Mouse (Mus musculus): ENCODE results near the gene Rcc1l.

Gene Rcc1l

DNA sequence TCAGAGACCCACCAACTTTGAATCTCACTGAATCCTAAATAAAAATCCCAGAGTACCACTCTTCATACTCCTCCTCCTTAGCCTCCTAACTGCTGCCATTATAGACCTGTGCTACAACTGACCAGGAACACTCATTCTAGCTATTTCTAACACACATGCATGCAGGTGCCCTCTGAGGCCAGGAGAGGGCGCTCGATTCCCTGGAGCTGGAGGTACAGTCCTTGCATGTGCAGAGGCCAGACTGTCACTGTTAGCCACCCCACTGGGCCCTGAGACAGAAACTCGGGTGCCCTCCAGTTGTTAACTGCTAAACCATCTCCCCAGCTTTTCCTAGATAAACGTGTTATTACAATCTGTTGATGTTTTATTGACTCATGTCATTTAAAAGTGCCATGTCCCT, 3.4 kb downstream of the Rcc1l start:
- peak; percentile 43 for DNase-seq (ENCODE audit: extremely low spot score, low spot score)

DNA sequence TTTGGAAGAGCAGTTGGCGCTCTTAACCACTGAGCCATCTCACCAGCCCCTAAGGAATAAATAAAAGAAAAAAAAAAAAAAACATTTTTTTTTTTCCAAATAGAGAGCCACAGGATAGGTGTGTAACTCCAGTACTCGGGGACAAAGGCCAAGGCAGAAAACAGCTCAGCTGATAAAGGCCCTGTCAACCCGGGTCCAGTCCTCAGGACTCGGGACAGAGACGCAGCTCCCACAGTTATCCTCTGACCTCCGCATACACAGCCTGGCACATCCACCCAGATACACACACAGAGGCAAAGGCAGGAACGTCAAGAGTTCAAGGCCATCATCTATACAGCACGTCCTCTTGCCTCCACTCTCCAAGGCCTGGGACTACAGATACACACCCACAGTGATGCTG, 6.4 kb downstream of the Rcc1l start:
- DNase-seq (ENCODE audit: extremely low spot score, low spot score), result no peak

DNA sequence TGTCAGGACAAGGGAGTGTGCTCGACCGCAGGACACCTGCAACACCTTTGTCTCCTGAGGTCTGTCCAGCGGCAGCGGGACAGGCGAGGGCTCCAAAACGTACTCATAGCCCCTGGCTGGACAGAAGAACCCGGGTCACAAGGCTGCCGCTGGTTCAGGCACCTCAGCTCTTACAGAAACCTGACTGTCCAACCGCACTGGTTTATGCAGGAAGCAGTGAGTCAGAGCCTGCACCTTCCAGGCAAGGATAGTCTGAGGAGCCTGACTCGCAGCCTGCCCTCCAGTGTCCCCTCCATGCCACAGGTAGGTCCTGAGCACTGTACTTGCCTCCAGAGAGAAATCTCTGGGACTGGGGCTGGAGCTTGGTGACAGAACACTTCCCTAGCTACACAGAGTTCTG, 7.3 kb downstream of the Rcc1l start:
- DNase-seq (ENCODE audit: extremely low spot score, low spot score), result no peak

DNA sequence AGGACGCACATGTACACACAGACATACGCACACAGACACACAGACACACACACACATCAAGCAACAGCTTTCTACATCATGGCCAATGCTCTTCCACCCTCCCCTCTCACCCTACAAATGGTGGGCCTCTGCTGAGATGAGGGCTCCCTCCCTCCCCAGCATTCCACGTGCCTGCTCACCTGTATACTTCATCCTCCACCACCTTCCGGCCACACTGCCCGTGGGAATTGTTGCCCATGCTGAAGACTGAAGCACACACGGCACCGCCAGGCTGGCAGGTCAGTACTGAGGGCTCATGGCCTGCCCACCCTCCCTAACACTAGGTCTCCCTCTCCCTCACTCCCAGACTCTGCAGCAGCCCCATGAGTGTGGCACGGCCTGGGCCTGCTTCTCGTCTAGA, 8.5 kb downstream of the Rcc1l start:
- no peak for DNase-seq (ENCODE audit: extremely low spot score, low spot score)

DNA sequence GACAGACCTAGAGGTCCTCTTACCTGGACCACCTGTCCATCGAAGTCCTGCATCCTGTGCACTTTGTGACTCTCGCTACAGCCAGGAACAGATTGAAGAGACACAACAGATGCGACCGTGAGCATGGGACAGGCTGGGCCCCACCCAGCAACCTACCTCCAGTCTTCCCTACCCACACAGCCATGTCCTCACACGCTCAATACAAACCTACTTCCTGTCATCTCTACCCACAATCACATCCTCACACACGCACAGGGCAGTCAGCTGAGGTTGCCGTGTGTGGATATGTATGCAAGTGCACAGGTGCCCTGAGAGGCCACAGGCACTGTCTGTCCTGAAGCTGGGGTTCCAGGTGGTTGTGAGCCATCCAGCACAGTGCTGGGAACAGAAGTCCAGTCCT, 9.9 kb downstream of the Rcc1l start:
- no peak for DNase-seq (ENCODE audit: extremely low spot score, low spot score)

DNA sequence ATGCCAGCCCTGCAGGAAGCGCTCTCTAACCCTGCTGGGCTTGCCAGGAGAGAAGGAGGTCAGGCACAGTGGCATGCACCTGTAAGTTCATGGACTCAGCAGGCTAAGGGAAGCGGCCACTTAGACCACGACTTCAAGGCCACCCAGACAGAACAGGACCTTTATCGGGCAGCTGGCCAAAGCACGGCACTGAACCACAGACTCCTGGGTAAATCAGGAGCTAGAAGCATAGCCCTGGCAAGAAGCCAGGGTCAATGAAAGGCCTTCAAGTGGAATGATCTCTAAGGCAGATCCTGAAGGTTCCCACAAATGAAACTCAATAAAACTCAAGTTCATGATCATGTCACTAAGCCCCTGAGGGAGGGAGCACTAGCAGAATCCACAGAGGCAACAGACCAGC, 11.9 kb downstream of the Rcc1l start:
- DNase-seq (ENCODE audit: extremely low spot score, low spot score), result no peak

DNA sequence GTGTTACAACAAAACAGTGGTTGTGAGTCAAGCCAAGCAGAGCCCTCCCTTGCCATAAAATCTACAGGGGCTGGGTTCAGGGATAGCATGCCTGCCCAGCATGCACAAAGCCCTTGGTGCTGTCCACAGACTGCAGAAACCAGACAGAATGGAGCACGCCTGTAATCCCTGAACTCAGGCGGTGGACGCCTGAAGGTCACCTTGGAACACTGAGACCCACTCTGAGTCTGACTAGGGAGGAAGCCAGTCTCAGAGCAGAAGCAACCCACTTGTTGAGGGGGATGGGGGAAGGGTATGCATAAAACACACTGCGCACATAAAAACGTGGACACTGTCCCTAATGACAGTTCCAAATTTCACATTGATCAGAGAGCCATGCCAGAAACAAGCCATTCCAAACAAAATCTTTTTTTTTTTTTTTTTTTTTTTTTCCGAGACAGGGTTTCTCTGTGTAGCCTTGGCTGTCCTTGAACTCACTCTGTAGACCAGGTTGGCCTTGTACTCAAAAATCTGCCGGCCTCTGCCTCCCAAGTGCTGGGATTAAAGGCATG, 20.6 kb downstream of the Rcc1l start:
- DNase-seq (ENCODE audit: extremely low spot score, low spot score), result no peak

DNA sequence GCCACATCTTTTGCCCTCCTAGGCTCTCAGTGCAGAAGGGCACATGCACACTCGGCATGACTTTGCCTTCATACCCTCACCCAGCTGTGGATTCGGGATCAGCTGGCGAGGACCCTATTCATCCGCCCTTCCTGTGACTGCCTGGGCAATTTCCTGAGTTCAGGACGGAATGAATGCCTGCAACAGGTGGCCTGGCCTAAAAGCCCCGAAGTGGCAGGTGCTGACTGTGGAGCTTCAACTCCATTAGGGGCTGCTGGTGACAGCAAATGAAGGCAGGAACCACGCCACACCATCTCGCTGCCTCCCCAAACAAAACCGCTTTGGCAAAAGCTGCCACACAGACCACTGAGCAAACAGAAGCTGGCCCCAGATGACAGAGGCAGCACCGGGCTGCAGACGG, 24.7 kb downstream of the Rcc1l start:
- no peak for DNase-seq (ENCODE audit: extremely low spot score, low spot score)

DNA sequence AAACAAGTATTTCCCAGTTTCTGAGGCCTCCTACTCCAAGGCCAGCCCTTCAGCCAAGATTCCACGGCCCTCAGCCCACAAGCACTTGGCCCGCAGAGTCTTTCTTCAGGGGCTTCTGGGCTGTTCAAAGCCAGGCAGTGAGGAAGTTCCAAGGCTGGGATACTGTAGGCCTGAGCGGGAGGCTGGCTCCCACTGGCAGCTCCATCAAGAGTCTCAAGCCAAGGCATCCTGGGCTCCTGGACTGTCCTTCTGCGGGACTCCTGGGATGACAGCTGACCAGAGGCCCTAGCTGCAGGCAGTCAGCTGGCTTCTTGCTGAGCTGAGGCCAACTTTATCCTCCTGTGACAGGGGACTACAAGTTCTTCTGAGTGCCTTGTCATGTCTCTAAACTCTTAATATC, 28.4 kb downstream of the Rcc1l start:
- DNase-seq (ENCODE audit: extremely low spot score, low spot score), result no peak

DNA sequence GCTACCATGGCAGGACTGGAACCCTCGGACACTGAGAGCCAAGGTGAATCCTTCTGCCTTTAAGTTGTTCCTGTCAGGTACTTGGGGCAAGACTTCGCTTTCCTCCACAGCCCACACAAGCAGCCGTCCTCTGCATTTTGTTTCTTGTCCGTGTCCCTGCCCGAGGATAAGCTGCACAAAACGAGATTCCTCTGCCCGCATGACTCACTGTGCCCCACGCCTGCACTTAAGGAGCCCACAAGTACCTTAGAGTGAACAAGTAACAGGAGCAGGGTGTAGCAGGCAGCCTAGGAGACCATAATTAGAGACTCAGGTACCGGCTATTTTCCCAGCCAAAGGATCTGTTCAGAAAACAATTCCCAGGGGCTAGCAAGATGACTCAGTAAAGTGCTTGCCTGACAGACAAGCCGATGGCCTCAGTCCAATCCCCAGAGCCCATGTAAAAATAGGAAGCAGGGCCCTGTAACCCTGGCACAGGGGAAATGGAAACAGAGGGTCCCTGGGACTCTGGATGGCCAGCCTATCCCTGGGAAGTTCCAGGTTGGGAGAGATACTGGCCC, 29.3 kb downstream of the Rcc1l start:
- no peak for DNase-seq (ENCODE audit: extremely low spot score, low spot score)

DNA sequence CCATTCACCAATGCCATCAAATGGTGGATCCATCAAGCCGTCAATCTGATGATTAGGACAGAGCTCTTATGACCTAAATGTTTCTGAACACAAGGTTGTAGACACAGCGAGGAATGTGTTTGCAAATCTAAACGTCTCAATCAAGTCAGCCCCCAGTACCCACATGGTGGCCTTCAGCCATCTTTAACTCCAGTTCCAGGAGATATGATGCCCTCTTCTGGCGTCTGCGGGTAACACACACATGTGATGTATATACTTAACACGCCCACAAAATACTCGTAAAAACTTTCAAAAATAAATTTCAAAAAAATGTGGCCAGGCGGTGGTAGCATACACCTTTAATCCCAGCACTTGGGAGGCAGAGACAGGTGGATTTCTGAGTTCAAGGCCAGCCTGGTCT, 31.6 kb downstream of the Rcc1l start:
- DNase-seq (ENCODE audit: extremely low spot score, low spot score), result no peak

DNA sequence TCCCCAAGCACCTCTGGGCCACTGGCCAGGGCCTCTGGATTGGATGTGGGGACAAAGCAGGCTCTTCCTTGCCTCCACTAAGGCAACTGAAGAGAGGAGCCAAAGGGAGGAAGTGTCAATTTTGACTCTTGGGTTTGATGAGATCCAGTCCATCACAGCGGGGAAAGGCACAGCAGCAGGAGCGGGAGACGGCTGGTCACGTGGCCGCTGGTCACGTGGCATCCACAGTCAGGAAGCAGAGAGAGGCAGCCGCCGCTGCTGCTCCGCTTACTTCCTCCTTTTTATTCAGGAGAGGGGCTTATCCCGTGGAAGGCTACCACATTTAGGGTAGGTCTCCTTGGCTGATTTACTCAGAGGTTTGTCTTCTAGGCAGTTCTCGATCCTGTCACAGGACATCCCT, 34.2 kb downstream of the Rcc1l start:
- no peak for DNase-seq (ENCODE audit: extremely low spot score, low spot score)

DNA sequence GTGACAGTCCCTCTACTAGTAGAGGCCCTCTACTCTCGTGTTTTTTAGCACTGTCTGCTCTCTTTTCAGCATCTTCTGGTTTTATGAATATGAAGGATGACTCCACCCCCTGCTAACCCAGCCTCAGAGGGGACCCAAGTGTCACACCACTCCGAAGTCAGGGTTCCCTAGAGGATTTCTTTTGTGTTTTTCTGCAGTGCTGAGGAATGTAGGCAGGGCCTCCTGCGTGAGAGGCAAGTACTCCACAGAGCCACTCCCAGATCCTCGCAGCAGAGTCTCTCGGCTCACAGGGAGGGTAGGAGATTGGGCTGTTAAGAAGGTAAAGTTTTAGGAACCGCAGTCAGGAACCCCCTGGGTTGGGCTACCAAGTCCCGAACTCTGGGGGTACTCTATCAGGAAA, 35.3 kb downstream of the Rcc1l start:
- no peak for DNase-seq (ENCODE audit: extremely low spot score, low spot score)

DNA sequence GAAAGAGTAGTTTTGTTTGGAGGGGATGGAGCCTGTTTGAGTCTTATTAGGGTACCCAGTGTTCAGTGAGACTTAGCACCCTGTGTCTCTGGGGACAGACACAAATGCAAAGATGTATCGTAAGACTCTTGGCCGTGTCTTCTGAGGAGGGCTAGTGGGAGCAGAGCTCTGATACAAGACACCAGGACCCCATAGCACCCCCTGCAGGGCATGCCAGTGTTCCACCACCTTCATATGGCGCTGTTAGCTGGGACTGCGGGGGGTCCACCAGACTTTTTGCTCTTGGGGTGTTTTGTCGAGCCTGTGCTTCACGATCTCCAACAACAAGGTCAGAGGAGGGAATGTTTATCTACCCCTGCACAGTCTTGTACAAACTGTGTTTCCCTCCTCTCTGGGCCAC, 37.1 kb downstream of the Rcc1l start:
- DNase-seq (ENCODE audit: extremely low spot score, low spot score), result no peak

DNA sequence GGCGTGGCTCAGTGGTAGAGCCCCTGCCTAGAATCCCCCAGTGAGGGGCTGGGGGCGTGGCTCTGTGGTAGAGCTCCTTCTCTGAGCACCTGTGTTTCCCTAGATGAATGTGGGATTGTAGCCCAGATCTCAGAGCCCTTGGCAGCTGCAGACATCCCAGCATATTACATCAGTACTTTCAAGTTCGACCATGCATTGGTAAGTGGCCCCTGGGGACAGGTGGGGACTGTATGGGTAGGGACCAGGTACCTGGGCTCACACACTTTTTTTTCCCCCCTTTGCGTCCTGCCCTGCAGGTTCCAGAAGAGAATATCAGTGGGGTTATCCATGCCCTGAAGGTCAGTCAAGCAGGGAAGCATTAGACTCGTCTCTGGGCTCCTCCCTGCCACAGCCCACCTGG, 38.6 kb downstream of the Rcc1l start:
- DNase-seq (ENCODE audit: extremely low spot score, low spot score), result no peak

DNA sequence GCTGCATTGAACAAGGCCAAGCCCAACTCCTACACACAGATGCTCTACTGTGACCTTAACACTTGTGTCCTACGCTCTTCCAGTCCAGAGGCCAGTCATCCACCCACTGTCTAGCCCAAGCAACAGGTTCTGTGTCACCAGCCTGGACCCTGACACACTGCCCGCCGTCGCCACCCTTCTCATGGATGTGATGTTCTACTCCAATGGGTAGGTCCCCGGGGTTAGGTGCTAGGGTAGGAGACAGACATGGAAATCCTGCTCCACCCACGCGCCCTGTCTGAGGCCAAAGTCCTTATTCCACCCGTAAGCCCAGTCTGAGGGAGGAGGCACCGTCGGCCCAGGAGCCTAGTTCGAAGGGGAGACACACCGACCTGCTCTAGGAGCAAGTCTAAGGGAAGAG, 40.6 kb downstream of the Rcc1l start:
- DNase-seq (ENCODE audit: extremely low spot score, low spot score), result no peak

DNA sequence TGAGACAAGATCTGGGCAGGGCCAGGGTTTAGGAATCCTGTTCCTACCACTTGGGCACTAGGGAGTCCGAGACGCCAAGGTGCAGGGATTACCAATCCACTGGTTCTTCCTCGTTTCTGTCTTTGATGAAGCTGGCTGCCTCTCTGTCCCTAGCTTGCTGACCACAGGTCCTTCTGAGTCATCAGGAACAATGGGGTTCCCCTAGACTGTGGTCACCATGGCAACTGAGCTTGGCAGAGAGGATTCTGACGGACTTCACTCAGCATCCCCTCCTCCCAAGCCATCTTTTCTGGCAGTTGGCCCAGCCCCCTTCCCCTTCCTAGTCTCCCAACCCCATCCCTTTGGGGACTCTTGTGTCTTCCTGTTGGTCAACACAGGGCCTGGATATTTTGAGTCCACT, 45.0 kb downstream of the Rcc1l start:
- no peak for DNase-seq (ENCODE audit: extremely low spot score, low spot score)

DNA sequence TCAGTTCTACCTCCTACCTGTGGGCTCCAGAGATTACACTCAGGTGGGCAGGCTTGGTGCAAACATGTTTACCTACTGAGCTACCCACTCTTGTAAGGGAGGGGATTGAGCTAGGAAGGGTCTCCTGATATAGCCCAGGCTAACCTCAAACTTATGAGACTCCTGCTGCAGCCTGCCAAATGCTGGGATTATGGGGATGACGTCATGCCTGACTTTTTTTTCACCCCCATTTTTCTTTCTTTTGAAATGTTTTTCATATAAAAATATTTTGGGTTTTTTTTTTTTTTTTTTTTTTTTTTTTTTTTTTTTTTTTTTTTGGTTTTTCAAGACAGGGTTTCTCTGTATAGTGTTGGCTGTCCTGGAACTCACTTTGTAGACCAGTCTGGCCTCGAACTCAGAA, 50.3 kb downstream of the Rcc1l start:
- no peak for DNase-seq (ENCODE audit: extremely low spot score, low spot score)

DNA sequence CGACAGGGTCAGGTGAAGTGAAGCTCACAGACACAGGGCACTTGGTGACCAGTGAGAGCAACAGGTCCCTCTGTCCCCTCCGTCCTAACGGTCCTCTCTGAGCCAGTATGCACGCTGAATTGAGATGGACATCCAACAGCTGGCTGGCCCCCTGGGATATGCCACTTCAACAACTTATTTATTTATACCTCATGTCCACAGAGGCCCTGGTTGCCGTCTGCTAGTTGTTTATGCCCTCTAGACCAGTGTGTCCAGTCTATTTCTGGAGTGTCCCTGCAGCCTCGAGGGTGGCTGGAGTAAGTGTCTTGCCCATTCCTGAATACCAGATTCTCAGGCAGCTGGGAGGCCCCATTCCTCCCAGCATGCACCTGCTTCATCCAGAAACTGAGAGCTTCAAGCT, 52.7 kb downstream of the Rcc1l start:
- no peak for DNase-seq (ENCODE audit: extremely low spot score, low spot score)

DNA sequence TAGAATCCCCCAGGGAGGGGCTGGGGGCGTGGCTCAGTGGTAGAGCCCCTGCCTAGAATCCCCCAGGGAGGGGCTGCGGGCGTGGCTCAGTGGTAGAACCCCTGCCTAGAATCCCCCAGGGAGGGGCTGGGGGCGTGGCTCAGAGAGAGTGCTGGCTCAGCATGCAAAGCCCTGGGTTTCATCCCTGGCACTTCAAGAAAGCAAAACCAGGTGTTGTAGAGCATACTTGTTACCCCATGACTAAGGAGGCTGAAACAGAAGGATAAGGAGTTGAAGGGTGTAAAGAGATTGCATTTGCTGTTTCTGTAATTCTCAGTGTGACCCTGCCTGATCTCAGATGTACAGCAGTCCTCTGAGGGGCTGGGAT, 54.7 kb downstream of the Rcc1l start:
- DNase-seq (ENCODE audit: extremely low spot score, low spot score), result no peak

DNA sequence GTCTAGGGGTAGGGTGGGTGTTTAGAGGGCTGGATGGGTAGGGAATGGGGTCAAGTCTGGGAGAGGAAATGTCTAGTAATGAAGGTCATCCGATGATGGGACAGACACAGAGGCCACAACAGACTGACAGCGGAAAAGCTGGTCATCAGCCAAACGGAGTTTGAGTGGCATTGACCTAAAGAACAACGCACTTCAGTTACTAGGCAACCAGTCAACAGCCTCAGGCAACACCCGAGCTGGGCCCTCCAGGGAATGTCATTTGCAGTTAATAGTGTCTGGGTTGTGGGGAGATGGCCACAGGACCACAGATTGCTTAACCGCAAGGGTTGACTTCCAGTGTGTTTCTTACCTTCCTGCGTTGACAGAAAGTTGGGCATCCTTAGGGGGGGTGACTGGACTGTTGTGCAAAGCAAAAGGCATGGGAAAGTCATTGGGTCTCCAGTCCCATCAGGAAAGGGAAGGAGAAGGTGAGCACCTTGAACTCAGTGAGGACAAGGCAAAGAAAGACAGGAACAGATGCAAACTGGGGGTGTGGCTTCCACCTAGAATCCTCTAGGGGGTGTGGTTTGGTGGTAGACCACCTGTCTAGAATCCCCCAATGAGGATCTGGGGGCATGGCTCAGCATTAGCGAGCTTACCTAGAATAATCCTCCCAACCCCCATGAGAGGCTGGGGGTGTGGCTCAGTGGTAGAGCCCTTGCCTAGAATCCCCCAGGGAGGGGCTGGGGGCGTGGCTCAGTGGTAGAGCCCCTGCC, 55.3 kb downstream of the Rcc1l start:
- no peak for DNase-seq (ENCODE audit: extremely low spot score, low spot score)

DNA sequence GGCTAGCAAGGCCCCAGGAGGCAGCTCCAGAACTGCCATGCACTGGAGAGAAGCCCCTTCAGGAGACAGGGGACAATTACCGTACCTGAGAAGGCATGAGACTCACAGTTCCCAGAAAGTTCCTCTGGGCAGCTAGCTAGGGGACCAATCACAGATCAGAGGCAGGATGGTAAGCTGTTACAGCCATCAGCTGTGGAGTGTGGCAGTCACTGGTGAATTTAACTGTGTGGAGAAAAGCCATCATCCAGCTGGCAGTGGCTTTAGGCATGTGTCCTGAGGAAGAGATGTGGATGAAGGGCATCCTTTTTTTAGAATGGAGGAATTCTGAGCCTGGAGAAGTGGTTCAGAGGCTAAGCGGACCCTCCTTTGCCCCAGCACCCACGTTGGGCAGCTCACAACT, 56.4 kb downstream of the Rcc1l start:
- DNase-seq (ENCODE audit: extremely low spot score, low spot score), result no peak

DNA sequence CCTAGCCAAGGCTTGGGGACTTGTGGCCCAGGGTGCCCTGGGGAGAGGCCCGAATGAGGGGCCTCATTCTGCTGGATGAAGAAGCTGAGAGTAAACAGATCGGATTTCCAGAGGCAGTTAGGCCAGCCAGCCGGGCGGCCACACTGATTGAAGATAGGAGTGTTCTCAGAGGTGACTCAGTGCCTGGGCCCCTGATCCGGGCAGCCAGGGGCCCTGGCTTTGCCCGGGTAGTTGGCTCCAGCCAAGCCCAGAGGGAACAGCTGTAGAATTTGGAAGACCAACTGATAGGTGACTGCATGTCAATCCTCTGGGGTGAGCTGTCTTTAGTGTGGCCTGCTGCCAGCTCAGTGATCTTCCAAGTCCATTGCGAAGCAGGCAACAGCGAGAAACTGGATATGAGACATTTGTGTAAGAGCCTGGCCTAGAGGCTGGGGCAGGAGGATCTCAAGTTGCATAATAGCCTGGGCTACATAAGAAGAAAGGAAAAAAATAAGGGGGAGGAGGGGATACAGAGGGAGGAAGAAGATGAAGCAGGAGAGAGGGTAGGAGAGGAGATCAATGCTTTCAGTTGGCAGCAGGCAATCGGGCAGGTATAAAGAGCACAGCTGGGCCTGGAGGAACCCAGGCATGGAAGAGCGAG, 57.0 kb downstream of the Rcc1l start:
- DNase-seq (ENCODE audit: extremely low spot score, low spot score), result no peak

All from neural tube, embryonic 10.5 days (tissue).